Mouse (Mus musculus): ENCODE measurements around the gene Fam198a. TPM values are rescaled to one million over a fixed set of nuclear protein-coding genes. Genes with fewer than 3 reads are reported as not detected.

The Fam198a gene
- polyA plus RNA-seq, 1 experiment from 2014 or later: 0.72 TPM

GRCm38 (mm10) chr9:121912786-121913185 lies 38.0 kb upstream of the Fam198a start:
- WGBS: 84% methylated on average over 4 of the region's 4 CpGs
- no peaks in the 10 kb centered on the region for H3K36me3 ChIP-seq
- H3K27me3 ChIP-seq (ENCODE audit: insufficient read depth, poor library complexity, severe bottlenecking): peaks cover 16% of the 10 kb centered on the region
- no peaks in the 10 kb centered on the region for H3K9me3 ChIP-seq
- peaks cover 12% of the 10 kb centered on the region for H3K4me1 ChIP-seq
- no peak overlapping the region for H3K4me3 ChIP-seq
- DNase-seq (ENCODE audit: low spot score): no peak
- no peak overlapping the region for H3K27ac ChIP-seq

DNA sequence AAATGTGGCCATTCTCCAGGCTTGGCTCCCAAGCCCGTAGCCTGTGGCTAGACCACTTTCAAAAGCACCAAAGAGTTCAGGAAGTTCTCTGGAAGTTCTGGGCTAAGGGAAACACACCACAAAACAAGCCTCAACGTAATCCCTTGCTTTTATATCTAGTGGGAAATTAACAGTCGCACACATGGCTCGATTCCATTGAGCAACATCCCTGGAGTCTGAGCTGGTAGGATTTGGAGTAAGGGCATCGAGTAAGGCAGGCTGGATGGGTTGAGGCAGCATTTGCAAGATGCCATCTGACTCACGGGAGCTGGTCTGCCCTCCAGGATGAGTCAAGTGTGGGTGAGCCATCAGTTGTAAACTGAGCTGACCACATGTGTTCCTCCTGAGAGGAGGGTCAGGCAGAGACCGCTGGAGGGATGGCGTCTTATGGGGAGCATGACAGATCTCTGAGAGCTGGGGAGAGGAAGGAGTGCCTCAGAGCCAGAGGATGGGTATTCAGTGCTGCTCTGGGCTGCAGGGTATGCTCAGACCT lies 36.5 kb upstream of the Fam198a start:
- no peaks in the 10 kb centered on the region for H3K36me3 ChIP-seq
- peaks cover 16% of the 10 kb centered on the region for H3K27me3 ChIP-seq (ENCODE audit: insufficient read depth, poor library complexity, severe bottlenecking)
- DNase-seq (ENCODE audit: low spot score): no peak
- no peaks in the 10 kb centered on the region for H3K9me3 ChIP-seq
- H3K4me3 ChIP-seq: no peak overlapping the region
- H3K27ac ChIP-seq: no peak overlapping the region
- H3K4me1 ChIP-seq: peaks cover 12% of the 10 kb centered on the region
- WGBS: 82% methylated on average over 8 of the region's 8 CpGs

DNA sequence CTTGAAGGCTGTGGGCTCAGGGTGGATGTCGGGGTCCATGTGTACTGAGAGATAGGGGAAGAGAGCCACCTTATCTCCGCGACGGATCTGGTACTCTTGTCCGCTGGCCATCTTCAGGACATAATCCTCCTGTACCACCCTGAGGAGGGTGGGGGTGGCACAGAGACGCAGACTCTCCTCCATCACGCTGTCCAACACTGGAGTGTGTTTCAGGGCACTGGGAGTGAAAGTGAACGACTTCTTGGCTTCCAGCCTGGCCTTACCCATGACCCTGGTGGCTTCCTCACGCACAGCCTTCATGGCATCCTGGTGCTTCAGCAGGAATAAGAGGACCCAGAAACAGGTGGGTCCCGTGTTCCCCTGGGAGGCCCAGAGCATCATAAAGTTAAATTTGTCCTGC lies 35.7 kb upstream of the Fam198a start:
- no peak for DNase-seq (ENCODE audit: low spot score)
- Histone ChIP-seq H3K27ac (no peak overlapping the region), H3K27me3 (ENCODE audit: insufficient read depth, poor library complexity, severe bottlenecking) (peaks cover 16% of the 10 kb centered on the region), H3K4me1 (peaks cover 5% of the 10 kb centered on the region), H3K4me3 (no peak overlapping the region), H3K36me3 (no peaks in the 10 kb centered on the region), H3K9me3 (no peaks in the 10 kb centered on the region)
- WGBS: 88% methylated on average over 10 of the region's 10 CpGs

DNA sequence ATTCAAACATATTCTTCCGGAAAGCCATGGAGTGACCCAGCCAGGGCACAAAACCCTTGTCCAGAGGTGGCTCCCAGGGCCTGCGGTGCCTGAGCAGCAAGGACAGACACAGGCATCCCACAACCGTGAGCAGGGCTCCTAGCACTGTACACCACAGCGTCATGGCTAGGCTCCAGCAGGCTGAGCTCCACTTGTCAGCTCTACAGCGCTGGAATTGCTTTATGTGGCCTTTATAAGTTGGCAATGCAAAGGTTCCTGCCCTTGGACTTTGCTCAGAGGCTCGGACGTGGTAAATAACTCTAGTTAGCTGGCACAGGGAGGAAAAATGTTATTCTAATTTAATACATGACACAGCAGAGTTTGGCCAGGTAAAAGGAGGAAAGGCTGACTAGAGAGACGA lies 34.7 kb upstream of the Fam198a start, which contains the start of gene Cyp8b1:
Cyp8b1 (minus strand) TSS at position 204 of the 400 bp plus-strand sequence.
- H3K9me3 ChIP-seq: no peaks in the 10 kb centered on the region
- DNase-seq (ENCODE audit: low spot score): no peak
- H3K4me1 ChIP-seq: peaks cover 5% of the 10 kb centered on the region
- peaks cover 16% of the 10 kb centered on the region for H3K27me3 ChIP-seq (ENCODE audit: insufficient read depth, poor library complexity, severe bottlenecking)
- no peaks in the 10 kb centered on the region for H3K36me3 ChIP-seq
- WGBS: 76% methylated on average over 8 of the region's 8 CpGs
- no peak within 1 kb of the TSS for H3K4me3 ChIP-seq
- H3K27ac ChIP-seq: no peak within 1 kb of the TSS

GRCm38 (mm10) chr9:121919027-121919501 lies 31.7 kb upstream of the Fam198a start:
- no peaks in the 10 kb centered on the region for H3K36me3 ChIP-seq
- no peak overlapping the region for H3K4me3 ChIP-seq
- 67% methylated on average over 10 of the region's 10 CpGs for WGBS
- no peak for DNase-seq (ENCODE audit: low spot score)
- H3K4me1 ChIP-seq: peaks cover 5% of the 10 kb centered on the region
- H3K9me3 ChIP-seq: no peaks in the 10 kb centered on the region
- H3K27me3 ChIP-seq (ENCODE audit: insufficient read depth, poor library complexity, severe bottlenecking): peaks cover 3% of the 10 kb centered on the region
- H3K27ac ChIP-seq: no peak overlapping the region

DNA sequence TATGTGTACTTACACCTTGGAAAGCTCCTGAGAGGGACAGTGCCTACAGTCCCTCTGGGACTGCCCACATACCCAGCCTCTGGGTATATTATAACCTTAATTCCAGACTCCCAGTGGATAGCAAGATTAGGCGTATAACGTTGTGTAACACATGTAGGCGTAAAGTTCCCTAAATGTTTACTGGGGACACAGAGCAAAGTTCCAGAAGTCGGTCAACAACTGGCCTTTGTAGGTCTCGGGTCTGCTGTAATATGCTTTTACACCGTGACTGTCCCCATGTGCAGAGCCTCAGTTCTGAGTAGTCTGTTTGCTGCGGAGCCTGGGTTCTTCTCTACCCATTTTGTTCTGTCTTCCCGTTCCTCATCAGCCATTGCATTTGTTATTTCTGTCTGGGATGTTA lies 27.3 kb upstream of the Fam198a start:
- Histone ChIP-seq H3K36me3 (no peaks in the 10 kb centered on the region), H3K9me3 (no peaks in the 10 kb centered on the region), H3K4me3 (no peak overlapping the region), H3K27ac (no peak overlapping the region), H3K27me3 (ENCODE audit: insufficient read depth, poor library complexity, severe bottlenecking) (peaks cover 5% of the 10 kb centered on the region; the same call in 1 of the 2 replicates), H3K4me1 (peaks cover 7% of the 10 kb centered on the region)
- DNase-seq (ENCODE audit: low spot score): no peak
- 83% methylated on average over 8 of the region's 8 CpGs for WGBS

DNA sequence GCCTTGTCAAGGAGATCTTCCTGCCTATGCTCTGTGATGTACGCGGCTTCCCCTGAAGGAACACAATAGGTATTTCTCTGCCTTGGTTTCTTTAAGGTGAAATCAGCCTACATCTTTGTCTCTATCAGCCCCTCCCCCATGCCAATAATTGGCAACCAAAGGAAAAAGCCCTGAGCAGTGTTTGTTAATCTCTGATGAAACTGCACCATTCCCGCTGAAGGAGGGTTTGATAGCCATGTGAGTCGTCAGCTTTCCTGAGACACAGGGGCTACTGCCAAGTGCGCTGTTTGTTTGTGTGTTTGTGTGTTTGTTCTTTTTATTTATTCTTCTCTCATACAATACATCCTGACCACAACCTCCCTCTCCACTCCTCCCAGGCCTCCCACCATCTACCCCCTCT lies 26.9 kb upstream of the Fam198a start:
- no peak for DNase-seq (ENCODE audit: low spot score)
- H3K27ac ChIP-seq: no peak overlapping the region
- H3K9me3 ChIP-seq: no peaks in the 10 kb centered on the region
- no peak overlapping the region for H3K4me3 ChIP-seq
- peaks cover 7% of the 10 kb centered on the region for H3K4me1 ChIP-seq
- no peaks in the 10 kb centered on the region for H3K36me3 ChIP-seq
- peaks cover 5% of the 10 kb centered on the region; the same call in 1 of the 2 replicates for H3K27me3 ChIP-seq (ENCODE audit: insufficient read depth, poor library complexity, severe bottlenecking)
- WGBS: 85% methylated on average over 5 of the region's 5 CpGs

- WGBS: 84% methylated on average over 9 of the region's 9 CpGs
- no peak overlapping the region for H3K27ac ChIP-seq
- H3K4me3 ChIP-seq: no peak overlapping the region
- no peaks in the 10 kb centered on the region for H3K9me3 ChIP-seq
- H3K36me3 ChIP-seq: no peaks in the 10 kb centered on the region
- peaks cover 5% of the 10 kb centered on the region; the same call in 1 of the 2 replicates for H3K27me3 ChIP-seq (ENCODE audit: insufficient read depth, poor library complexity, severe bottlenecking)
- peaks cover 7% of the 10 kb centered on the region for H3K4me1 ChIP-seq
- no peak for DNase-seq (ENCODE audit: low spot score)
Observed at GRCm38 (mm10) chr9:121924901-121925560, 25.8 kb upstream of the Fam198a start.

GRCm38 (mm10) chr9:121925959-121926358 lies 24.8 kb upstream of the Fam198a start:
- Histone ChIP-seq H3K4me1 (peaks cover 7% of the 10 kb centered on the region), H3K27me3 (ENCODE audit: insufficient read depth, poor library complexity, severe bottlenecking) (peaks cover 5% of the 10 kb centered on the region; the same call in 1 of the 2 replicates), H3K4me3 (no peak overlapping the region), H3K27ac (no peak overlapping the region), H3K36me3 (no peaks in the 10 kb centered on the region), H3K9me3 (no peaks in the 10 kb centered on the region)
- 66% methylated on average over 8 of the region's 8 CpGs for WGBS
- DNase-seq (ENCODE audit: low spot score): no peak

- Histone ChIP-seq H3K4me1 (peaks cover 7% of the 10 kb centered on the region), H3K4me3 (no peak overlapping the region), H3K27me3 (ENCODE audit: insufficient read depth, poor library complexity, severe bottlenecking) (peaks cover 5% of the 10 kb centered on the region; the same call in 1 of the 2 replicates), H3K9me3 (no peaks in the 10 kb centered on the region), H3K36me3 (no peaks in the 10 kb centered on the region), H3K27ac (no peak overlapping the region)
- 53% methylated on average over 11 of the region's 11 CpGs for WGBS
- no peak for DNase-seq (ENCODE audit: low spot score)
Observed at GRCm38 (mm10) chr9:121926634-121927405, 24.0 kb upstream of the Fam198a start.

DNA sequence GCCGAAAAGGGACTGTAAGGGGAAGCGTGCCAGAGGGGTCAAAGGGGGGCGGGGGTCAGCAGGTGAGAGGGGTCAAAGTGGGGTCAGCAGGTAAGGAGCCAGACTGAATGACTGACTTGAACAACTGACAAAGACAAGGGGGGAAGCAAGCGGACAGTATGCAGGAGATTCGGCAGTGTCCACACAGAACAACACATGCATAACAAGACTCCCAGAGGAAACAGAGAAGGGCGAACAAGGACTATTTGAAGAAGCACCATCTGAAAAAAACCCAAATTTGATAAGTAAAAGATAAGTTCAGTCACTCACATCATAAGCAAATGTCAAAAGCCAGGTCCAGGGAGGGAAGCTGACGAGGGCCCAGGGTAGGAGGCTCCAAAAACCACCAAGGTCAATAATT lies 23.1 kb upstream of the Fam198a start:
- peaks cover 7% of the 10 kb centered on the region for H3K4me1 ChIP-seq
- no peaks in the 10 kb centered on the region for H3K36me3 ChIP-seq
- WGBS: 79% methylated on average over 7 of the region's 7 CpGs

GRCm38 (mm10) chr9:121928498-121928897 lies 22.3 kb upstream of the Fam198a start:
- Histone ChIP-seq H3K36me3 (no peaks in the 10 kb centered on the region), H3K4me3 (no peak overlapping the region), H3K4me1 (peaks cover 7% of the 10 kb centered on the region), H3K27ac (no peak overlapping the region), H3K9me3 (no peaks in the 10 kb centered on the region), H3K27me3 (ENCODE audit: insufficient read depth, poor library complexity, severe bottlenecking) (peaks cover 5% of the 10 kb centered on the region; the same call in 1 of the 2 replicates)
- 20% methylated on average over 2 of the region's 2 CpGs for WGBS
- DNase-seq (ENCODE audit: low spot score): no peak

More for the DNA sequence above, 23.1 kb upstream of the Fam198a start:
- H3K9me3 ChIP-seq: no peaks in the 10 kb centered on the region
- no peak overlapping the region for H3K27ac ChIP-seq
- no peak for DNase-seq (ENCODE audit: low spot score)
- peaks cover 5% of the 10 kb centered on the region; the same call in 1 of the 2 replicates for H3K27me3 ChIP-seq (ENCODE audit: insufficient read depth, poor library complexity, severe bottlenecking)
- H3K4me3 ChIP-seq: no peak overlapping the region

DNA sequence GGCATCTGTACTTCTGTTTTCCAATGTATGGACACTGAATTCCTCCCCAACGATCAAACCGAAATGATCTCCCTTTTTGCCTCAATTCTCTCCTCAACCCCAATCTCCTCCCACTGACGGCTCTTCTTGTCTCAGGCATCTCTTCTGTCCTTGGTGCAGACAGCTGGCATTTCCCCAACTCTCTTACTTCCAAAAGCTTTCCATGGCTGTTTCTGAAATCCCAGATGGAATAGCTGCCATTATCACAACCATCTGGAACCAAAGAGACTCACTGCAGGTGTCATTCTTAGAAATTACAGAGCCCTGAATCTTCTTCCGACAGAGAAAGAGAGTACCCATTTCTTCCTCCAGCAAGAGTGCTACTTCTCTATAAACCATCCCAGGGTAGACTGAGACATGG lies 15.9 kb upstream of the Fam198a start:
- no peak for DNase-seq (ENCODE audit: low spot score)
- 76% methylated on average over 4 of the region's 4 CpGs for WGBS

More for the DNA sequence above, 15.9 kb upstream of the Fam198a start:
- Histone ChIP-seq H3K4me1 (peaks cover 6% of the 10 kb centered on the region; the same call in 1 of the 2 replicates), H3K27me3 (ENCODE audit: insufficient read depth, poor library complexity, severe bottlenecking) (no peaks in the 10 kb centered on the region), H3K27ac (no peak overlapping the region), H3K9me3 (no peaks in the 10 kb centered on the region), H3K36me3 (no peaks in the 10 kb centered on the region), H3K4me3 (no peak overlapping the region)

Data from heart, embryonic 10.5 days (tissue).